Mouse (Mus musculus) brain, embryonic 14.5 days (tissue): ENCODE results near the gene Fam131c. TPM values are rescaled to one million over a fixed set of nuclear protein-coding genes. Genes with fewer than 3 reads are reported as not detected.

Experiments
- DNase-seq: peaks from one replicate; pipeline ENCODE4 v3.0.0-alpha.2; 2011; ENCODE audit warnings: low read depth
- CTCF ChIP-seq: fragments of 200-500 bp; IDR thresholded peaks from 2 replicates; pipeline ENCODE4 v1.5.1; 2012; ENCODE audit warnings: inconsistent platforms, mild to moderate bottlenecking, moderate library complexity, borderline replicate concordance; ENCODE audit not compliant: insufficient read depth, insufficient read length; ENCODE audit errors: extremely low read depth
- POLR2A ChIP-seq: fragments of 200-500 bp; IDR thresholded peaks from 2 replicates; pipeline ENCODE4 v1.6.1; 2012; ENCODE audit warnings: mild to moderate bottlenecking, inconsistent platforms, borderline replicate concordance; ENCODE audit not compliant: poor library complexity, insufficient read depth, insufficient read length, severe bottlenecking; ENCODE audit errors: extremely low read depth
- polyA plus RNA-seq: library from polyadenylated mRNA; depleted of rRNA; stranded (reverse); fragments of >200 nt; gene quantifications from 2 replicates; pipeline ENCODE4 v1.2.3, GENCODE M21; 2012

Gene Fam131c
- polyA plus RNA-seq, 1 experiment, result 29.0 TPM

- TF ChIP-seq CTCF, result no peak
- TF ChIP-seq POLR2A, result no peak
- no peak for DNase-seq
Measured at GRCm38 (mm10) chr4:141419398-141420191, 51.6 kb downstream of the Fam131c start.

- DNase-seq, result no peak
- TF ChIP-seq POLR2A, result no peak
- no peak for TF ChIP-seq CTCF
Measured at GRCm38 (mm10) chr4:141420192-141420829, 52.3 kb downstream of the Fam131c start, which contains the start of gene Hspb7. Gene Hspb7, plus strand, starts transcription at chr4:141420779.

GRCm38 (mm10) chr4:141420886-141421285 lies 52.9 kb downstream of the Fam131c start:
- DNase-seq, result no peak
- TF ChIP-seq CTCF (no peak), POLR2A (no peak)

GRCm38 (mm10) chr4:141421423-141421822 lies 53.4 kb downstream of the Fam131c start:
- TF ChIP-seq POLR2A (no peak), CTCF (no peak)
- peak; percentile 12 for DNase-seq

- no peak for DNase-seq
- TF ChIP-seq POLR2A (no peak), CTCF (no peak)
Measured at GRCm38 (mm10) chr4:141422841-141423240, 54.8 kb downstream of the Fam131c start.

GRCm38 (mm10) chr4:141423288-141423687 lies 55.3 kb downstream of the Fam131c start:
- TF ChIP-seq CTCF, result no peak
- TF ChIP-seq POLR2A, result no peak
- no peak for DNase-seq

- no peak for TF ChIP-seq CTCF
- TF ChIP-seq POLR2A, result no peak
- no peak for DNase-seq
Measured at GRCm38 (mm10) chr4:141423691-141424431, 55.8 kb downstream of the Fam131c start.

GRCm38 (mm10) chr4:141425484-141426479 lies 57.8 kb downstream of the Fam131c start:
- TF ChIP-seq POLR2A, result no peak
- no peak for TF ChIP-seq CTCF
- peak; percentile 82 for DNase-seq

- no peak for TF ChIP-seq POLR2A
- no peak for TF ChIP-seq CTCF
- DNase-seq, result no peak
Measured at GRCm38 (mm10) chr4:141426796-141427745, 59.1 kb downstream of the Fam131c start.
